Mouse (Mus musculus) gastrocnemius, postnatal 14 days (tissue): Measurements from ENCODE around the gene Ankdd1a. TPM values are rescaled to one million over a fixed set of nuclear protein-coding genes. Genes with fewer than 3 reads are reported as not detected.
A peak's percentile ranks its signal among the peaks of the same experiment; 100 is the strongest.

ENCODE experiments used
- DNase-seq: peaks from one replicate; pipeline ENCODE4 v3.0.0; 2021; ENCODE audit warnings: mixed read lengths
- intact Hi-C: fragments of 180-260 bp; cut with DNase I; formaldehyde crosslinking; loops from one replicate; pipeline ENCODE4 v1.15.1; 2025; ENCODE audit warnings: low total_unique reads
- total RNA-seq, 2 experiments: library from RNA; stranded (reverse); gene quantifications; 2 replicates each; pipeline ENCODE4 v1.2.3; 2021

The Ankdd1a gene
- total RNA-seq, 2 experiments from 2014 or later: not detected

DNA sequence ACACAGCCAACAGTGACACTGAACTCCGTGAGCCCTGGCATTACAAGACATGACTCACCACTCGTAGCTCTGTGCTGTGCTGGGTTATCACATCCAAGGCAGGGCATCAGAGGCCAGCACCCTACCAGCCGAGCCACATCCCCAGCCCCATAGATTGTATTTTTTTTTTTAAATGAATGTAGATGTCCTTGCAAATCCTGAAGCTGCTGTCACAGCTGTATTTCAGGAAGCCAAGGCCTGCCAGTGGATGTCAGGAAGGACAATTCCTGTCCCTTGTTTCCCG, 26.4 kb upstream of the Ankdd1a start:
- no peak for DNase-seq
- intact Hi-C loops: no loop called here

DNA sequence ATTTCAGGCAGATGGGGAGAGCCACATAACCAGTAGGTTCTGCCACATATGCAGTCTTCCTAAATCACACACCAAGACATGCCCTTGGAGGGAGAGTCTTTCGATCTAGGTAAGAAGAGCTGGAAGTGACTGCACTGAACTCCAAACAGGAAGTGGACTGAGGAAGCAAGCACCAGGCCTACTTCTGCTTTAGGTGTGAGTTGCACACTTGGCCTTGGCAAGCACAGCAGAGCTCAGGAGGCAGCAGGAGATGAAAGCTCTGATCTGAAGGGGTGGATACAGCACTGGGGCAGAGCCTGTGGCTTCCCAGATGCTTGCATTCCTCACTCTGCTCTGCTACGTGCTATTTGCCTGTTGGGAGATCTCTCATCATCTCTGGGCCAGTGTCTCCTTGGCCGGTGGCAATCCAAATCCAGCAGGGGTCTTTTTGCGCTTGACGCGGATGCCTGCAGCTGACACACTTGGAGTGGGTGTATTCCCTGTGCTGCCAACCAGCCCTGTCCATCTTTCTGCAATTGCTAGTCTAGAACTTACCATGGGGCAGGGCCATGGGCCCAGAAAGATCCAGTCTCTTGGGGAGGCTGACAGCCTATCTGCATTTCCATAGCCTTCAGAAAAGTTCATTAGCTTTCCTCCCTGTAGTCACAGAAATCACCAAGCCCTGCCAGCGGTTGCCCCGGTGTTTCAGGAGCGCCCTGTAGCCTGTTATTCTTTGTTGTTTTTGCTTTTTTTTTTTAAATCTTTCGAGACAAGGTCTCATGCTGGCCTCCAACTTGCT, 25.8 kb upstream of the Ankdd1a start:
- intact Hi-C loops: no loop called here
- no peak for DNase-seq

DNA sequence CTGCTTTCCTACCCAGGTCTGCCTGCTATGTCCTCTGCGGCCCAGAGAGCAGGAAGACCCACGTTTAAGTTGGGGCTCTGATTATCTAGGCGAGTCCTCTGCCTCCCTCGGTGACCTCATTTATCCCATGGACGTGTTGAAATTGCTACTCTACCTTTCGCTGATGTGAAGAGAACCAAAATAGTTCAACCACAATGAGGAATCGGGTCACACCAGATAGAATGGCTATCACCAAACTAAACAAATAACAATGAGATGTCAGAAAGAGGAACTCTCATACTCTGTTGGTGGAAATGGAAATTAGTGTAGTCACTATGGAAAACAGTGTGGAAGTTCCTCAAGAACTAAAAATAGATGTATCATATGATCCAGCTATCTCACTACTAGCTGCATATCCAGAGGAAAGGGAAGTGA, 22.1 kb upstream of the Ankdd1a start:
- no peak for DNase-seq
- intact Hi-C loops: no loop called here

DNA sequence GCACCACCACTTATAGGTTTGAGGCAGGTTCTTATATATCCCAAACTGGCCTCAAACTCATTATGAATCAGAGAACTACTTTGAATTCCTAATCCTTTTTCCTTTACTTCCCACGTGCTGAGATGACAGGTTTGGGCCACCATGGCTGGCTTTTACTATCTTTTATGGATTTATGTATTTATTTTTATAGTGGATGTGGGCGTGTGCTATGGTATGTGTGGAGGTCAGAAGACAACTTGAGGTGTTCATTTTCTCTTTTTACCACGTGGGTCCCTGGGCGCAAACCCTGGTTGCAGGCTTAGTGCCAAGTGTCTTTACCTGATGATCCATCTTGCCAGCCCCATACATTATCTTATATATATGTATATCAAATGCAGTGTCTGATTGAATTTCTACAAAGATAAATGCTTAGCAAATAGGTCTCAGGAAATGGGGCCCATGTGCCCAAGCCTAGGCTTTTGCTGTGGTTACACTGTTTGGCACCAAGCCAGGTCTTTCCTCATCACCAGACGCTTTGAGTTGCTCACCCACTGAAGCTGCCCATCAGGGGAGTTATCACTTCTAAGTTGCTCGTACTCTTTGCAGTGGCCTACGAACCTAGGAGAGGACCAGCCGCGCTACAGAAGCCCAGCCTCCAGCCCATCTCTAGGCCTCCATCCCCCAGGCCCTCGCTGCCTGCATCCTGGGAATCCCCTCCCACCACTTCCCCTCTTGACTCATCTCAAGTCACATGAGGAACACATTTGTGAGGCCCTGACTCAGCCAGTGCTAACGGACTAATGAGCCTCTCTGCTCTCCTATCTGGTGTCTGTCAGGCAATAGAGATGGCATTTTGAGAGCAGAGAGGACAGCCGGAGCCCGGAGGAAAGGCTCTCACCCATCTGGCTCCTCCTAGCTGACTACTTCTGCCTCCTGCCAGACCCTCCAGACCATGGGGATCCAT, 21.4 kb upstream of the Ankdd1a start:
- DNase-seq: peak; percentile 43
- intact Hi-C loops: no loop called here

DNA sequence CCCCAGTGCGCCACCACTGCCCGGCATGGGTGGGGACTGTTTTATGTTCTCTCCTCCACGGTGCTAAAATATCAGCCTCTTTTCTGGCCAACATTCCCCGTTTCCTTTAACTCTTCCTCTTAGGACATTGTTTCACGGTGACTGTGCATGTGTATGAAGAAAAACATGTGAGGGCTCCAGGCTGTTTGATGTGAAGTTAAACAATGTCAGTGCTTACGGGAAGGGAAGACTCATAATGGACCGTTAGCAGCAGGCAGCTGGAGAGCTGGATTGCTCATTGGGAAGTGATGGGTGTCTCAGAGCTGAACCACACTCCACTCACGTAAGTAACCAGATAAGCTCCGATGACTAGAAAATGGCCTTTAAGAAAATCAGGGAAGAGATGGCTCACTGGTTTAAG, 19.7 kb upstream of the Ankdd1a start:
- intact Hi-C loops: no loop called here
- no peak for DNase-seq

DNA sequence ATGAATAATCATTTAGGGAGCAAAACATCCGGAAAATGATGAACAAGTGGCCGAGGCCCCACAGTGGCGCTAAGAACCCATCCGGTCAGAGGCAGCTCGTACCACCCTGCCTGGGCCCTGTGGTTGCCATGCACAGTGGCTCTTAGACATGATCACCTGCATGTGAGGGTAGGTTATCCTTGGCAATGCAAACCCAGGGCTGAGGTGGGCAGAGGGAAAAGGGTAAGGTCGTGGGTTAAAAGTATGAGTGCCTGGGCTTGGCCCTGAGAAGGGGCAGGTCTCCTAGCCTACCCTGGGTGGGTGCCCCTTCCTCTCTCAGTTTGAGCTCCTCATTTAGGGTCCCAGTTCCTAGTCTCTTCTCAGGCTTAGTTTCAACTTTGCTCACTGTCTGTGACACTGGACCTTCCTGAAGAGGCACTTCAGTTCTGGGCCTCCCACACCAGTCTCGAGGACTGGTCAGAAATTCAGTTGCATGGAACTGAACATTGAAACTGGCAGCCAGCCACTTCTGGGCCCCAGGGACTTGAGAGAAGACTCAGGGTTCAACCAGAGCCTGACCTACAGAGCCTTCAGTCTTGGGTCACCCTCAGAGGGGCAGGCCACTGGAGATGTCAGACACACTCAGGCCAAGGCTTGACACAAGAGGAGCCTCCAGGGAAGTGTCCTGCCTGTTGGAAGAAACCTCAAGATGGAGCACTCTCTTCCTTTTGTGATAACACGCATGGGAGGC, 18.1 kb upstream of the Ankdd1a start:
- DNase-seq: peak; percentile 52
- intact Hi-C loops: no loop called here

DNA sequence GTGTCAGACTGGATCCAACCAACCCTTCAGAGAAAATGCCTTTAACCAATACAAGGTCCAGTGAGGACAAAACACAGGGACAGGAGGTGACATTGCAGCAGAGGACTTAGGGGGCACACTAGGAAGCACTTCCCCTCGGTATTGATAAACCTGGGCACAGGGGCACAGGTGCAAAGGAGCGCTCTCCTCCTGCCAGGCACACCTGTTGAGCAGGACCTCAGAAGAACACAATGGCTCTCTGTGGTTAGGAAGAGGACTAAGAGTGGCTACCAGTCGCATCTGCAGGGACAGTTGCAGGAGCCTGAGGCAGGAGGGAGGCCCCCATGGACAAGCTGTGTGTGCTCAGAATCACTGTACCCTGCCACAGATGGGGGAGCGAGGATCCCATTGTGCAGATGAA, 16.5 kb upstream of the Ankdd1a start:
- DNase-seq: no peak
- intact Hi-C loops: no loop called here

DNA sequence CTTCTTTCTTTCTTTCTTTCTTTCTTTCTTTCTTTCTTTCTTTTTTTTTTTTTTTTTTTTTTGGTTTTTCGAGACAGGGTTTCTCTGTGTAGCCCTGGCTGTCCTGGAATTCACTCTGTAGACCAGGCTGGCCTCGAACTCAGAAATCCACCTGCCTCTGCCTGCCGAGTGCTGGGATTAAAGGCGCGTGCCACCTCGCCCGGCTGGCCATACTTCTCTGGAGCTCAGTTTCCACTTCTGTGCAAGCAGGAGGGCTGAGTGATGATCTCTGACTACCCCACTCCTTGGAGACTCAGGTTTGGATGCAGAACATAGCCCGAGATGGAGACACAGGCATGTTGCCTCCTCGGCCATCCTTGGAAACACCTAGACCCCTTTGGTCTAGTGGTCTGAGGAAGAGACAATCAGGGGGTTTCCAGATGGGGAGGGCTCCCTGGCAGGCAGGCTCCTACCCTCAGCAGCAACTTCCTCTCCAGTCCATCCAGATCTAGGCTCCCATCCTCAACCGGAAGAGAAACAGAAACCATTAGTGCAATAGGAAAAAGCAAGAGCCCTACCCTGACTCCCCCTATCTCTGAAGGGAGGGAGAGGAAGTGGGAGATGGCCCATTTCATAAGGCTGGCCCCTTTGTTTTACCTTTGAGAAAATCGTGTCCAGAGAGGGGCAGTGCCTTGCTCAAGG, 15.9 kb upstream of the Ankdd1a start:
- intact Hi-C loops: no loop called here
- DNase-seq: no peak

DNA sequence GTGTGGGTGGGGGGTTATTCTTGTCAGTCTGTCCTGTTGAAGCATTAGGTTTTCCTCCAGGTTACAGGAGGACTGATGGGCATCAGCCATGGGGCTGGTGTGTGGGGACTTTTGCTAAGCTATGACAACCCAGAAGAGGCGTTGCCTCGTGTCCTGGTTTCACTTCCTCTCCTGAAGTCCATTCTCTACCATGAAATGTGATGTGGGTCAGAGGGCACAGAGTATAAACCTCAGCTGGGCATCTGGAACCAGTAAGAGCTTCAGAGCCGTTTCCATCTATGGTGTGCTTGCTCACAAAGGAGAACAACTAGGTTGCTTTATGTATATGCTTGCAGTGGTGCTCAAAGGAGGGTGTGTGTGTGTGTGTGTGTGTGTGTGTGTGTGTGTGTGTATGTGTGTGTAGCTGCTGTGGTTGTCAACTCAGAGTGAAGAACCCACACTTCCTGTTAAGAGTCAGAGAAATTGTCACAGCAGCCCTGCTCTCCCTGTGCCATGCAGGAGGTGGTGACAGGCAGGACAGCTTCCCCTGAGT, 15.3 kb upstream of the Ankdd1a start:
- DNase-seq: no peak
- intact Hi-C loops: no loop called here

DNA sequence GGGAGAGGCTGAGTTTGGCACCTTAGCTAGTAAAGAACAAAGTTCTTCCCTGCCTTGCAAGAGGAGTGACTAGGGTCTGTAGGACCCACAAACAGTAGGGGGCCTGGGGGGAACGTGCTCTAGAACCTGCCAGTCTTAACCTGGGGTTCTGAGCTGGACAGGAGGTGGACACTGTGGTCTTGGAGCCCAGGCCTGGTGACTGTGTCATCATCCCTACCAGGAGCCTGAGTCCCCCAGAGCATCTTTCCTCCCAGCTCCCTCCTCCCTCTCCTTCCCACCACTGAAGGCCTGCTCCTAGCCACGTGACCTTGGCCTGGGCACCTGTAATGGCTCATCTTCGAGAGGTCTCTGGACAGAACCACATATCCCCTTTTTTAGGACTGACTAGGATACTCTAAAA, 14.1 kb upstream of the Ankdd1a start:
- DNase-seq: no peak
- intact Hi-C loops: no loop called here

DNA sequence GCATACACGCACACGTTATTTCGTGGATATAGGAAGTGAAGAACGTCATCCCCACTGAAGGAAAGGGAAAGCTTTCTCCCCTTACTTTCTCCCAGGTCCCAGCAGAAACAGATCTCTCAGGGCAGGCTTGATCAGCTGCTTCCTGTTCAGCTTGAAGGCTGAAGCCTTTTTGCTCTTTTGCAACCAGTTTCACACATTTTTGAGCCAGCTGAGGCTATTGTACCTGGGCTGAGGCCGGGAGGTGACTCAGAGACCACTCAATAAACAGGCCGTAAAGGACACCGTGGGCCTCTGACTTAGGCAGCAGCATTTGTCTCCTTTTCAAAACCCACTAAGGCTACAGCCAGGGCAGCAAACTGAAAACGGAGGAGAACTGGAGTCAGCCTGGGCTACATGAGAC, 13.0 kb upstream of the Ankdd1a start:
- intact Hi-C loops: no loop called here
- DNase-seq: no peak

DNA sequence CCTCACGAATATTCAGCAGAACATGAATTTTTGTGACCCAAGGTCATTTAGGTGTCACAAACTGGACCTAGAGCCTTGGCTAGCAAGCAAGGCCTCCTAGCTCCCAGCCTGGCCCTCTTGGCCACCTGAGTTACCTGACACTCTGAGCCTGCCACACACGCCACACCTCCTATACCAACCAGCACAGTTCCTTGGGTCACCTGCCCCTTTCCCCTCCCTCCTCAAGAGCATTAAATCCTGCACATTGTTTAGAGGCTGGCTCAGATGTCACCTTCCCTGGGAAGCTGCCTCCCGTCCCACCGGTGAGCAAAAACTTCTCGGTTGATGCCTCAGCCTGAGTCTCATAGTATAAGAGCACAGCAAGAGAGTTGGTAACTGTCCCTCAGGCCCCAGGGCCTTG, 11.3 kb upstream of the Ankdd1a start:
- no peak for DNase-seq

DNA sequence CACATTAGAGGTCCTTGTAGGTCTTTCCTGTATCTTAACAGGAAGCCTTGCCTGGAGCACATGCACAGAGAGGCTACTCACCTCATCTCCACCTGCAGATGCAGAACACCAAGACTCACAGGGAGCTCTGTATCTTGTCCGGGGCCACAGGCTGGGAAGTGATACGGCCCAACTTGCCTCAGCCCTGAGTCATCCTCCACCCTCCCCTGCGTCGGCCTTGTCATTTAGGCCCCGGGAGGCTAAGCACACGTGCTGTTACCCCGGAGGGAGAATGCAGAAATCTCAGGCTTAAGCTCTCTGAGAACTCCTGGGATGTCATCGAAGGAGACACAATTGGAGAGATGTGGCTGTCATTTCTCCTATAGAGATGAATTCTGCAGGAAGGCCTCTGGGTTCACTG, 9.7 kb upstream of the Ankdd1a start:
- no peak for DNase-seq
- intact Hi-C loops: no loop called here

More for the DNA sequence above, 11.3 kb upstream of the Ankdd1a start:
- intact Hi-C loops: no loop called here

DNA sequence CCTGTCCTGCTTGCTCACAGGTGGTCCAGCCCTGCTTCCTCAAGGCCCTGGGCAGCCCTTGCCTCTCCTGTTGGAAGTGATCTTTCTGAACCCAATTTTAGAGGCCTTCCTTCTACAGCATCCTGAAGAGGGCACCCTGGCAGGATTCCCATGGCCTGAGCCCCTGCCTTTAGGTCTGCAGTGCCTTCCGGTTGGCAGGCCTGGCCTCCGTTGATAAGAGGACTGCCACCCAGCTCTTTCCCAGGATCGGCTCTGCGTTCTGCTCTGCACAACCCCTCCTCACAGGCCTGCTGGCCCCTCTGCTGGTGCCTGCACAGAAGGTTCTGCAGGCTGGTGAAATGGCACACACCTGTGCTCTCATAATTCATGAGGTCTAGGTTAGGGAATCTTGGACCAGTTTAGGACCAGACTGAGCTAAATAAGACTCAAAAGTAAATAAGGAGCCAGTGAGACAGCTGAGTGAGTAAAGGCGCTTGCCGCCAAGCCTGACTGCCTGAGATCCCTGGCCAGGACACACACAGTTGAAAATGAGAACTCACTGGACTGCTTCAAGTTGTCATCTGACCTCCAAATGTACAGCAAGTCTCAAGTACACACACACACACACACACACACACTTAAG, 8.5 kb upstream of the Ankdd1a start:
- intact Hi-C loops: no loop called here
- no peak for DNase-seq

DNA sequence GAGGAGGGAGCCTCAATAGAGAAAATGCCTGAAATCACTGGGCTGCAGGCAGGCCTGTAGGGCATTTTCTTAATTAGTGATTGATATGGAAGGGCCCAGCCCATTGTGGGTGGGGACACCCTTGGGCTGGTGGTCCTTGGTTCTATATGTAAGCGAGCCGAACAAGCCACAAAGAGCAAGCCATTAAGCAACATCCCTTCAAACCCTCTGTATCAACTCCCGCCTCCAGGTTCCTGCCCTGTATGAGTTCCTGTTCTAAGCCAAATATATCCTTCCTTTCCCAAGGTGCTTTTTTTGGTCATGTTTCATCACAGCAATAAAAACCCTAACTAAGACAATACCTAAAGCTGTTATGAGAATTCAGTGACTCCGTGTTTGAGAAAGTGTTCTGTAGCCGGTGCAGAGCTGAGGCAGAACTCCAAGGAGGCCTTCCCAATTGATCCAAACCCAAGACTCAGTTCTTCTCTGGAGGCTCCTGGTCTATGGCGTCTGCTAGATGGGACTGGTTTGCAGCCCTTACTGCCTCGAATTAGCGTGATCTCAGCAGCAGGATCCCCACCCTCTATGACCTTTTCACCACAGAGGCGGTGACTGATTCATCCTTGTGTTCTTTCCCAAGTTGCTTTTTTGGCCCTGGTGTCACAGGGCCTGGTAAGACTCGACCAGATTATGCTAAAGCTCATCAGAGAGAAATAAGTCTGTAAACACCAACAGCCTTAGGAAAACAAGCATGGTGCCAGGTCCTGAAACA, 5.6 kb upstream of the Ankdd1a start:
- DNase-seq: no peak
- intact Hi-C loops: loop anchor here (2.0 kb wide), 1 partner anchor 55 kb away; the partner anchor contains the start of gene Plekho2

DNA sequence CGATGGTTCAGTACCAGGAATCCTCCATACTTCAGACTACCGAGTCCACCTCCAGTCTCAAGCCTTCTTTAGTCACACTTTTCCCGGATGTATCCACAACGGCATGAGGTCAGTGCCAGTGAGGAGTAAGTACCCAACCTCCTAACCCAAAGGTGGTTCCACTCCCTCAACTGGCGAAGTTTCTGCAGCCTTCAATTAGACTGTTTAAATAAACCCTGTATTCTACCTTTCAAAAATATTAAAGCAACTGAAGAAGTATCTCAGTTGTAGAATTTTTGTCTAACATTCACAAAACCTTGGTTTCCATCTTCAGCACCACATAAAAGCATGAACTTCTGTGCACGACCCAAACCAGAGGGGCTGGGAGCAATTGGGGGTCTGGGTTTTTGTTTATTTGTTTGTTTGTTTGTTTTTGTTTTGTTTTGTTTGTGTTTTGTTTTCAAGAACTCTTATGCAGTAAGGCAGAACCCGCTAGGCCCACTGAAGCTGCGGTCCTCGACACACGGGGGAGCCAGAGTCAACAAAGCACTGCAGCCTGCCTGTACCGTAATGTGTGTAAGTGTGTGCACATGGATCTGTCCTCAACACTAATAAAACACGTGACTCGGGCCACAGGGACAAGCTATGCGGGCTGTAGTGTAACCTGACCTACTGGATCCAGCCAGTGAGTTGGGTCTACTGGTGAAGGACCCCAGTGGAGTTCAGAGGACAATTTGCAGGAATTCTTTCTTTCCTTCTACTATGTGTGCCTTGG, 3.8 kb upstream of the Ankdd1a start:
- intact Hi-C loops: loop anchor here (2.0 kb wide), 1 partner anchor 57 kb away; the partner anchor contains the start of gene Plekho2
- peak; percentile 84 for DNase-seq

DNA sequence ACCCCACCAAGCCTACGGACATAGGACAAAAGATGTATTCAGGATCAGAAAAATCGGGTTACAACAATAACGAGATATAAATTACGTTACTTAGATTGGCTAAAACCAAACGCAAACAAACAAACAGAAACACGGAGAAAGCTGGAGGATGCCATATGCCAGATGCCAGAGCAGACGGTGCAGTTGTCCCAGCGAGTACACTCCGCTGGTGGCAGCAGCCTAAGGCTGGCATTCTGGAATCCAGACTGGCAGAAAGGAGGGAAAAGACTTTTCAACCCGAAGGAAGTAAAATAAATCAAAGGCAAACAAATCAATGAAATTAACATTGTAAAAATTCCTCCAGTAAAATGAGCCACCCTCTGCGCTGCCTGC, 498 bp upstream of the Ankdd1a start:
- intact Hi-C loops: no loop called here
- DNase-seq: no peak

DNA sequence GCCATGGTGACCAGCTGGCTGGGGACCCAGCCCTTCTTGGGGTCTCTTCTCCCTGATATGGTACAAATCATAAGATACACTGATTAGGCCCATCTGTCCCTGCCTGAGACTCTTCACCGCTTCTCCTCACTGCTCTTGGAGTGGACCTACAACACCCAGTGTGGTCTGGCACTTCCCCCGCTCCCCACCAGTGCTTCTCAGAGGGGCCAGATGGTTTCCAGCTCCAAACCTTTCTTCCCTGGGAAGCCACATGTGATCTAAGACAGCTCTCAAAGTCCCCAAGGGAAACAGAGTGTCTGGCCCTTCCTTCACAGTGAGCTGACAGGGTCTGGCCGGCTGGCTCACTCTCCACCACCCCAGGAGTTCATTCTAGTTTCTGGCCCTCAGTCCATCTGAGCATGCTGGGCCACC, 5.1 kb downstream of the Ankdd1a start:
- intact Hi-C loops: no loop called here
- DNase-seq: no peak
